Mouse (Mus musculus) 3T3-L1 (cell line): ENCODE measurements at regions not wholly inside any gene's neighbourhood (a gene's known extent, or its start where the extent isn't known, plus 50 kb on each side); places are given as distances from the start of the nearest gene placed in this dataset.

Experiments
- DNase-seq: peaks from one replicate; pipeline ENCODE4 v3.0.0-alpha.2; 2015; ENCODE audit warnings: low read depth, low spot score

GRCm38 (mm10) chr2:47053689-47054088 lies 1760.2 kb upstream of the Acvr2a start:
- DNase-seq = peak; percentile 3

DNA sequence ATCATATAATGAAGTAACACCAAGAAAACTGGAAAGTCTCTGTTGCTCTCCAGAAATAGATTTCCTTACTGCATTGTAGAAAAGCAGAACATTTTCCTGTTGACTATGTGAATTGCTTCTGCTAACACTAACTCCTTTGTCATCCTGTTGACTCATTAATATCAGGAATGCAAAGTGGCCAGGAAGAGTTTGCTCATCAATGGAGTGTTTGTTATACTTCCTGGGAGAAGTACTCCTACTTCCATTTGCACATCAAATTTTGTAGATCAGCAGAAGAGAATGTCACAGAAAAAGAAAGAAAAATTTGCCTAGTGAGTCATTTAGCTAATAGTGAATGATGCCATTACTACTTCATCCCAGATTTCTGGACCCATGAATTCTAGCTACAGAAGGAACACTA lies 1739.7 kb upstream of the Acvr2a start:
- peak; percentile 3 for DNase-seq

DNA sequence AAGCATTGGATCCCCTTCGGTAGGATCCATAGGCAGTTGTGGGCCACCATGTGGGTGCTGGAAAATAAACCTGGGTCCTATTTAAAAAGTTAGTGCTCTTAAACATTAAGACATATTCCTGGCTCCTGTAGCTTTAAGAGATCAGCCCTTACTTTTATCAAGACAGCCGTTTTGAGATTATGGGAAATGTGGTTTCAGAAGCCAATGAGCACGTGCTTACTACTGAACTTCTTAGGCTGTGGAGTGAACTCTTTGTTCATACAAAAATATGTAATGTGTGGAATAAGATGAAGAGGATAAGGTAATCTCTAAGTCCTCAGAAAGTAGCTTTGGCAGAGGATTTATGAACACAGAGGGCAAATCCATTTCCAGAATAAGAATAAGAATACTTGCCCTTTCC lies 1738.7 kb upstream of the Acvr2a start:
- DNase-seq = no peak

DNA sequence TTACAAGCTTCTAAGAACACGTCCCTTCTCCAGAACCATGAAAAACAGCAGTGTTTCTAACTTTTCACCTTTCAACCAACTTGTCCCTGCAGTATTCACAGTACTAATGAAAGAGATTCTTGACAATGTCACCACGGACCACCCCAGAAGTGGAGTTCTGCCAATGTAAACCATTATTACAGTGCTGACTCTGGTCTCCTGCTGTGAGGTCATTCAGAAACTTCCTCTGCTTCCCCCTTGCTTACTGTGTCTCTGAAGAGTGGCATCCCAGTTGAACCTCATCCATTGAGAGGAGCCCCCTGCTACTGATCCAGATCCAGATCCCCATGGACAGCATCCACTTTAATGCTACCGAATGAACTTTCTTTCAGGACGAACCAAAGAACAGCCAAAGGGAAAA lies 1725.3 kb upstream of the Acvr2a start:
- no peak for DNase-seq

DNA sequence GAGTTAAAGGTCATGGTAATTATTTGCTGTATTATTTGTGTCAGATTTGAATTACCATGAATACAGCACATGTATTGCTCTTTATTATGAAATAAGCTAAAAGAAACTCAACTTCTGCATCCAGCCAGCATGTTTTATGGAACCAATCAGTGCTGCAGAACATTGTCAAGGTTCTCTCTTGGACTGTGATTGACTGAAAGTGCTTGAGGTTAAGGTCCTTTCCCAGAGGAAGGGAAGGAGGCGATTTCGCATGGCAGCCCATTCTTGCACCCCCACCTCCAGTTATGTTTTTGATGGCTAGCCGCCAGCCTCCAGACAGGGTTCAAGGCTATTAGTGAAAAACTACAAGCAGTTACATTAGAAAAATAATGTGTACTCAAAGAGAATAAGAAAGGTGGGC lies 1717.9 kb upstream of the Acvr2a start:
- DNase-seq = no peak

GRCm38 (mm10) chr2:47139435-47139834 lies 1674.5 kb upstream of the Acvr2a start:
- no peak for DNase-seq

DNA sequence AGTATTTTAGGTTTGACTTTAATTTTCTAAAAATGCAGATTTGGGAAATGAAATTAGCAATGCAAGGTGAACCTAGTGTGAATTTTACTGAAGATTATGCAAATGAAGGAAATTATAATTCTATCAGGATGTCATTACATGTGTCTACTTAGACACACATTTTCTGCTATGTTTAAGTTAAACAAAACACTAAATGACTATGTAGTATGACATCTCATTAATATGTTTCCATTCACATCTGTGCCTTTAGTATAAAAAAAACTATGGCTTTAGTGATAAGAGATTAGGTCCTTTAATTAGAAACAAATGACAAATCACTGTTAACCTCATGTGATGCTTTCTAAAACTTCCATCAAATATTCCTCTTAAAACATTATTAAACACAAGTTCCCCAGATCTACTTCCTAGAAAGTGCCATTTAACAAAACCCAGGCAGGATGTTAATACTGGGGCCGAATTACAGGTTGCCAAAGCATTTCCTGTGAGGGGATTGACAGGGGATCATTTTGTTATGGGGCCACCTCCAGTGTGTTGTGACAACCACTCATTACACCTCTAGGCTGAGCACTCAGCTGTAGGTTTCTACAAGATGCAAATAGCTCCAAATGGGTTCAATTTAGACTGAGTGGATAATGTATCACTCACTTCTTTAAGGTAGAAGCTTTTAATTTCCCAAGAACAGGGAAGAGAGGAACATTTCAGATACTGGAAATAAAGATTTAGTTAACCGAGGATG lies 1629.7 kb upstream of the Acvr2a start:
- no peak for DNase-seq
